Mouse (Mus musculus) heart, adult 2 months (tissue): ENCODE data around the gene Chad.

ENCODE experiments used
- CTCF ChIP-seq: fragments of 200-600 bp; IDR thresholded peaks from 2 replicates; pipeline ENCODE4 v1.8.1; 2022; ENCODE audit warnings: antibody characterized with exemption, mild to moderate bottlenecking, moderate library complexity
- POLR2A ChIP-seq: fragments of 200-500 bp; IDR thresholded peaks from 2 replicates; pipeline ENCODE4 v1.6.1; 2011; ENCODE audit warnings: mild to moderate bottlenecking, low read depth, low read length, control low read depth; ENCODE audit not compliant: insufficient read depth

DNA sequence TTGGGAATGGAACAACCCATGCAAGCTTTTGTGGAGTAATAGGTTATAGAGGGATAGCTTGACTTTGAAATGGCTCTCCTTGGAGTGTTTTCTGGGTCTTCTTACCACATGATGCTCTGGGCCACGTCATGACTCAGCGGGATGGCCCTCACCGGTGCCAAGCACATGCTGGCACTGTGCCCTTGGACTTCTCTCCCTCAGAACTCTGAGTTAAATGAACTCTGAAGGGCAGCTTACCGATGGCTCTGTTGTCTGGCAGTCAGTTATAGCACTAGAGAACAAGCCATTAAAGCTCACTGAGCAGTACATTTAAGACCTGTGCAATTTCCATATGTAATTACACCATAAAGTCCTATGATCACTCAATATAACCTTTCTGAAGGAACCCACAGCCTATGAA is 32.5 kb downstream of the Chad start:
- TF ChIP-seq POLR2A (no peak), CTCF (no peak)
